Mouse (Mus musculus) mouse embryonic stem cell (cell line): ENCODE data around the gene Ncoa1.
"Not testable (repeated sequence)": the region's sequence is repeated elsewhere in the genome, so short reads cannot be mapped to it uniquely, and the experiment has no call there.

Source experiments
- in situ Hi-C, 2 experiments: fragments of 300-500 bp; cut with MboI; formaldehyde crosslinking; loops; 1 replicate in 1 of 2; 3 replicates in 1 of 2; pipeline ENCODE4 v1.14.3; 2019 to 2020; ENCODE audit warnings: low sequenced_read_pairs in 2 of 2, low pct_unique_long_range_greater_than_20kb in 1 of 2, mixed read lengths in 1 of 2; ENCODE audit not compliant: unreplicated experiment in 1 of 2

Gene Ncoa1

DNA sequence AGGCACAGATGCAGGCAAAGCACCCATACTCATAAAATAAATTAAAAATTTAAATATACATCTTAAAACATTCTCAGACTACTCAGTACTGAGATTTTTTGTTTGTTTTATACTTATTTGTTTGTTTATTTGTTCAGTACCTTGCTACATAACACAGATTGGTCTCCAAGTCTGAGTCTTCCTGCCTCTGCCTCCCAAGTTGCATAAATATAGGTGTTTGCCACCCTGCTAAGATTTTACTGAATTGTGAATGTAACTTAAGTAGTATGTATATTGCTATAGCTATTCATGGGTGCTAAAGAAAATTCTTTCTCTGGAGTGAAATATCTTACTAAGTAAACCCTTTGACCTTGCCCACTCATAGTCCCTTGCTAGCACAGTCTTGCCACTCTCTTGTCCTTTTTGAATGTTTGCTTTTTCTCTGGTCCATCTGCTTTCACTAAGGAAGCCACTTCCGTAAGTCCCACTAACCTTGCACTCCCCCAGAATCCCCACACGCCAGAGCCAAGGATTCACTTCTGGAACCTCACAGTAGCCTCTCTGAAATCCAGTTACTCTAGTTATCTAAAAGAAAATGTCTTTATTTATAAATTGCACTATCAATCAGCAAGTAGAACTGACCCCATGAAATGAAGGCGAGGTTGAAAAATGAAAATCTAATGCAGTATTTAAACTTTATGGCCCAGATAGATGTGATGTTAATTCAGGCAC lies 2.3 kb upstream of the Ncoa1 start:
- in situ Hi-C loops = no loop called here

DNA sequence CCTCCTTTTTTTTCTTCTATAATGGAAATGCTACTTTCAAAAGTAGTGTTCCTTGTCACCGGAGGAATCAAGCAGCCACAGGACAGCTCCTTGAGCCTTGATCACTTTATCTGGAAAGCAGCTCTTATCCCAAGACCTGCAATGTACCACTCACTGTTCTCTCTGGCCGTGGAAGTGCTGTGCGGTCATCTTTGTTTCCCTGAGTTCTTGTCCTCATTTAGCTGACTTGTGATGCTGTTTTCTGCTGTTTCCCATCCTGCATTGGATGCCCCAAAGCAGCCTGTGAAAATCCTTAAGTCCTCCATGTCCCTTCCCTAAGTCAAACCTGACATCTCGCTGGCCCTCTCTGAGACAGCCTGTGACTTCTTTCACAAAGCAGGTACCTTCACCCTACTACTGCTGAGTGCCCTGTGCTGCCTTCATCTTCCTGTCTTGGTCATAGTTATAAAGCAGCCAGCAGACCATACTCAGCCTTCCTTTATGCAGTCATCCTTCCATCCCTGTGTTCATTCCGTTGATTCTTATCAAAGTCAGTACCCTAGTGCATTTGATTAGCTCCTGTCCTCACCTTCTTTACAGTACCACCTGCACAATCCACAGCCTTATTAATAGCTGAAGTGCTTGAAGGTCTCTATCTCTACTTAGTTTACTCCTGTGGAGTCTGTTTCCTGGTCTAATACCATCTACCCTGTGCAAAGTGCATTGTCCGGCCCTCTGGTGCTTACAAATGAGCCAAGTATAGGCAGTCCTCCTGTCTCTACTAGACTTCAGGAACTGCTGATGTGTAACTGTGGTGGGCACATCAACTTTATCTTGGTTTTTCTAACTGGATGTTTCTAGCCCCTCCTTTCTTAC lies 1.2 kb upstream of the Ncoa1 start:
- in situ Hi-C loops = no loop called here

DNA sequence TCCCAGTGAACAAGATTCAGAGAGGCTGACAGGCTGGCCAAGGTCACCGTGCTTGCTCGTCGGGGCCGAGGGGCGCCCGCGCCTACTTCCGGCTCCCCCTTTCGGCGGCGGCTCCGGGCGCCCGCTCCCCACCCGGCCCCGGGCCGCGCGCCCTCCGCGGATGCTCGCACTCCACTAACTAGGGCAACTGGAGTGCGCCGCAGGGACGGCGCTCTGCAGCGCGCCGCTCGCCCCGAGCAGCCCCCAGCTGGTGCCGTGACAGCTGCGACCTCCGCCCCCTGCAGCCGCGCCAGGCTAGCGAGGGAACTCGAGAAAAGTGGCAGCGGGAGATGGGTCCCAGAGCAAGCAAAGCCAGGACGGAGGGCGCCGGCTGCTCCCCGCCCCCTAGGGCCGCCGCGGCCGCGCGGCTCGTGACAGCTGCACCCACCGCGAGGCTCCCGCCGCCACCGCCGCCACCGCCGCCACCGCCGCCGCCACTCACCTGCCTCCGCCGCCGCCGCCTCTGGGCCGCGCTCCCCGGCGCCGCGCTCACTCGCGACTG lies 621 bp downstream of the Ncoa1 start:
- in situ Hi-C loops = no loop called here

DNA sequence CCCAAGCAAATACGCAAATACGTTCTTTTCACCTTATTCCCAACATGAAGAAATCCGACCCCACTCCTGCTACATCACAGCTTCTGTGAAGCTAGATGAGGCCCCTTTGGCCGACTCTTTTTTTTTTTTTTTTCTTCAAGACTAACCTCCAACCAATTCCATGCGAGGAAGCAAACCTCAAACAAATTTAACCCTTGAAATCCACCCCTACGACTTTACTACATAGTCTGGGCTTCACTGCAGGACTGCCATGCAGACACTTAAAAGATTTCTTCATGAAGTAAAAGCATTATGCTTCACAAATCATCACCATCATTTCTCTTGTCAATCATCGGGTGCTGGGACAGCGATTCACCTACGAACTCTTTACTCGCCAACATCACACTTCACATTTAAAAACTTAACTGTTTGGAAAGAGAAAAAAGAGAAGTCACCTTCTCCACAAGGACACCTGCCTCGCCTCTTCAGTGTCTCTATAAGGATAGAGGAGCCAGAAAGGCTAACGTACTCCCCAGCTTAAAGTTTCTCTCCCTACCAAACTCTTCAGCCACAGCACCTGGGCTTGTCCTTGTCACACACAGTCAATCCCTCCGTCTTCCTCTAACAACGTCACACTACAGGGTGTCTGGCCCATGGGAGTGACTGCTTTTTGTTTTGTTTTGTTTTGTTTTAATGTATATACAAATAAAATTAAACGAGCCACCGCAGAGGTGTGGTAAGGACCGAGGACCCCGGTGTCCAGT lies 1.6 kb downstream of the Ncoa1 start:
- in situ Hi-C loops = no loop called here

DNA sequence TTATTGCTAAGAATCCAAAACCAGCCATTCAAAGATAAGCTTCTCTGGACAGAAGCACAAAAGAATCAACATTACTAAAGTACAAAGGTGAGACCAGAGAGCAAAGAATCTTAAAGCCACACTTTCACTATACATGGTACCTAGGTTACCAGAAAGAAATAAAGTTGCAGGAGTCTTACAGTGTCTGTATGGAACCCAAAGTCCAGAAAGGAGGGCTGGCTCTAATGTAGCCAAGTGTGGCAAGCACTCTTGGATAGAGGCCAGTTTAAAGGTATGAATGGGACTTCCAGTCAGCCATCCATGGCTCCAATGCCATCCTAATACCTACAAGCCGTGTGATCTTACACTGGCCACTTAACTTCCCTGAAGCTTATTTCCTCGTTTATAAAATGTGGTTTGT lies 7.9 kb downstream of the Ncoa1 start:
- in situ Hi-C loops = no loop called here

DNA sequence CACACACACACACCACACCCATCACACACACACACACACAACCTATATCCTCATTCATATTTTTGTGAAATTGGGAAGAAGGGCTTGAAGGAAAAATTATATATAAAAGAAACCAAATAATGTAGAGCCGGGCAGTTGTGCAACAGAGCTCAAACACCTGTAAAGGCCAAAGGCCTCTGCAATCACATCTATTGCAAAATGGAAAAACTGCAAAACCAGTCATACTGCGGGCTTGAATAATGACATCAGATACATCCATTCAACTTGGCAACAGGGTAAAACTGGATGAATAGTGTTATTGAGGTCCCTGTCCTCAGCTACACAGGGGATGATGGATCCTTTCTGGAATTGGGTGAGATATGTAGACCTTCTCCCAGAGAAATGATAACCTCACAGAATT lies 13.3 kb downstream of the Ncoa1 start:
- in situ Hi-C loops = no loop called here

DNA sequence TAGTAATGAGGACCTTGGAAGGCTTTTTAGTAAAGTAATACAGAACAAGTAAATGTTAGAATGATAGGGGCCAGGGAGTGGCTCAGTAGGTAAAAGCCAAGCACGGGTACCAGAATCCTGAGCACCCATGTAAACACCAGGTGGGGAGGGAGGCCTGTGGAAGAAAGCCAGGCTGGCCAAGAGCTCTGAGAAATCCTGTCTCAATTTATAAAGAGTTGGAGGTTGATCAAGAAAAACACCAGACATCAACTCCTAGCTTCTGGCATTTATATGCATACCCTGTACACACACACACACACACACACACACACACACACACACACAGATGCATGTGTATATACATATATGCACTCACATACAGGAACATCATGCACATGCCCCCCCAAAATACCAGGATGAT lies 14.6 kb downstream of the Ncoa1 start:
- in situ Hi-C loops = no loop called here

DNA sequence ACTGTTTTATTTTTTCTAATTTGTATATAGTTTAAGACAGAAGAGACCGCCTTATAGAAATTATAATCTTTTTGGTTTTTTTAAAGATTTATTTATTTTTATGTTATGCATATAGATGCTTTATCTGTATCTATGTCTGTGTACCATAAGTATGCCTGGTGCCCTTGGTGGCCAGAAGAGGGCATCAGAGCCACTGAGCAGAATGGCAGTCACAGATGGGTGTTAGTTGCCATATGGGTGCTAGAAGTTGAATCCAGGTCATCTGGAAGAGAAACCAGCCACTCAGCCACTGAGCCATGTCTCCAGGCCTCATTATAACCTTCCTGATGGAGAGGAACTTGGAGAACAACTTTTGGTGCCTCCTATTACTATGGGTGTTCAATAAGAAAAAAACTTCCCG lies 16.0 kb downstream of the Ncoa1 start:
- in situ Hi-C loops = no loop called here

DNA sequence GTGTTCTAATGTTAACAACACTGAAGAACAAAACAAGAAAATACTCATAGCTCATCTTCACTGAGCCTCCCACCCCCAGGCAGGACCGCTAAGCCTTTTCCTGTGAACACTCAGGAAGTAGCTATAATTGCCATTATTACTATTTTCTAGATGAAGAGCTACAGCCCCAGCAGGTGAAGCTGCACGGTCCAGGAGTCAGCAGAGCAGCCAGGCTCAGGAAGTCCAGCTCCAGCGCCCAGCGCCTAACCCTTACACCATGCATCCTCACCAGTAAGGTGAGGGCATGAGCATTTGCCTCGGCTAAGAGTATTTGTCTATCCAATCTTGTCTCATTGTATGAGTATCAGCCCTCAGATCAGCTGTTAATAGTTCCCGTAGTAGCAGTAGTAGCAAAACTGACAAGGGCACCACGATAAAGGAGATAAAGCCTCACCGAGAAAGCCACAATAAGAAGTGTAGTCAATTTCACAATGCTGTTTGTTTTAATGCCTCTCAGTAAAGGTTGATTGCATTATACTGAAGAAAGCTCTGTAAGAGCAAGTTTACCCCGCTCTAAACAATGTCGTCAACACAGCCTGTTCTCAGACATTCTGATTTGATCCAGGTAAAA lies 21.9 kb downstream of the Ncoa1 start:
- in situ Hi-C loops = no loop called here

DNA sequence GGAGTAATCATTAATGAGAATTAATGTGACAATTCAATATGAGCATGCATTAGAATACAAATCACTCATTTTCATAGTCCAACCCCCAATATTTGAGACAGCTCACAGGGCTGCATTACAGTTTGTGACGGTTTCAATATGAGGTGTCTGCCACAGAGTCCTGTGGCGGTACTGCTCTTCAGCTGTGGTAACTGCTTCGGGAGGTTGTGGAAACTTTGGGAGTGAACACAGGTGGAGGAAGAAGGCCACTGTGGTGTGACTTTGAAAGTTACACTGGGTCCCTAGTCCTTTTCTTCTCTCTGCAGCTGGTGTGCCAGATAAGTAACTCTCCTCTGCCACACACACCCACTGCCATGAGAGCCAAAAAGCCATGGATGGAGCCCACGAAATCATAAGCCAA lies 22.7 kb downstream of the Ncoa1 start:
- in situ Hi-C loops = no loop called here

DNA sequence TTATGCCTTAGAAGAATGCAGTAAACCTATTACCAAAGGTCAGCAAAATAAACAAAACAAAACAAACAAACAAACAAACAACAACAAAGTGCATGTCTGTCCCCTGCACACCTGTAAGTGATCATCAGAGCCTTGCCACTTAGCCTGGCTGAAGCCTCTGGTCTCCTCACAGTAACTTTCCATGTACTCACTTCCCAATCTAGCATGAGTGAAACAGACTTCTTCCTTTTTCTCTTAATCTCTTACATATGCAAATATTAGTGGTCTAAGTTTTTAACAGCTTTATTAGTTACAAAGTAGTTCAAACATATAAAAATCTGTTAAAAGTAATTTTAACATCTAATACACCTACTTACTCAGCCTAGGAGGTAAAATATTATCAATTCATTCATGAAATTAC lies 24.7 kb downstream of the Ncoa1 start:
- in situ Hi-C loops = no loop called here

DNA sequence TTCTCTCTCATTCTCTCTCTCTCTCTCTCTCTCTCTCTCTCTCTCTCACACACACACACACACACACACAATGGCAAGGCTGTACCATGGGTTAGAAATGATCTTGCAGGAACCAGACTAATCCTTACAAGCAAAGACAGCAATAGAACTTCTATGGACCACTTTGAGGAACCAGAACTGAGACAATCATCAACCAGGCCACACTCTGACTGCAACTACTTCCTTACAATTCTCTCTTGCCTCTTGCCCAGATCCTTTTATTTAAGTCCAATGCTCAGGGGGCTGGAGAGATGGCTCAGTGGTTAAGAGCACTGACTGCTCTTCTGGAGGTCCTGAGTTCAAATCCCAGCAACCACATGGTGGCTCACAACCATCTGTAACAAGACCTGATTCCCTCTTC lies 26.5 kb downstream of the Ncoa1 start:
- in situ Hi-C loops = not testable (repeated sequence)

DNA sequence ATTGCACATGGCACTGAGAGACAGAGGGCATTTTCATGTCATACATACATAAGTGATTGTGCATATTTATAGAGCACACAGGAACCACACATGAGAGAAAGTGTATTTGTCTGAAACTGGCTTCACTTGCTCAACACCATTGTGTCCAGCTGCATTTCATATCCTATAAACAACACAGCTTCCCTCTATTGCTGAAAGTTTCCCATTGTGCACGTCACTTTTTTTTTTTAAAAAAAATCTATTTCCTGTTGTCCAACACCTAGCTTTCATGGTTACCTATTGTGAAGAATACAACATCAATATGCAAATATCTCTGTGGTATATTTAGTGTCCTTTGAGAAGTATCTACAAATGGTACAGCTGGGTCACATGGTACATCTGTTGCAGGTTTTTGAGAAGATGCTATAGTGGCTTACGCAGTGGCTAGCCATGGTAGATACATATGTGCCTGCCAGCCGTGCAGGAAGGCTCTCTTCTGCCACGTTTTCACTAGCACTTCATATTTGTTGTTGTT lies 28.8 kb downstream of the Ncoa1 start:
- in situ Hi-C loops = no loop called here

DNA sequence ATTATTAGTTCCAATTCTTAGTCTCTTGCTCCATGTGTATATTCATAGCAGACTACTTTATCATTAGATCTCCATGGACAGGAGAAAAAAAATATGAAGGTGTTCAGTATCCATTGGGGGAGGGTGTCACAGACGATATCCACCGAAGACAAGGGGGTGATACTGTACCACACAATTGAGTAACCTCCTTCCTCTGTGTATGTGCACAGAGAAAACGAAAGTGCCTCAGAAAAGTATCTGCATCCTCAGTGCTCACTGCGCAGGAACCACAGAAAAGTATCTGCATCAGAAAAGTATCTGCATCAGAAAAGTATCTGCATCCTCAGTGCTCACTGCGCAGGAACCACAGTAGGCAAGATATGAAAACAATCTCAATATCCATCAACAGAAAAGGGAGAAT lies 32.0 kb downstream of the Ncoa1 start:
- in situ Hi-C loops = no loop called here

DNA sequence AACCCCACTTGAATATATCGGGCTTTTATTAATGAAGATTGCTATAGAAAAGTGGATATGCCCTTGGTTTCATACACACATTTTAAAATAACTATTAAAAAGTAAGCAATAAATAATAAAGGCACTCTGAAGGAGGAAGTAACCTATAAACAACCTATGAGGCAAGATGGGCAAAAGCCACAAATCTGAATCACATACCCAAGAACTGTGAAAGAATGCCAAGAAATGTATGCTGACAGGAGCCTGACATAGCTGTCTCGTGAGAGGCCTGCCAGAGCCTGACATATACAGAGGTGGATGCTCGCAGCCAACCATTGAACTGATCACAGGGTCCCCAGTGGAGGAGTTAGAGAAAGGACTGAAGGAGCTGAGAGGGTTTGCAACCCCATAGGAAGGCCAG lies 35.5 kb downstream of the Ncoa1 start:
- in situ Hi-C loops = no loop called here

DNA sequence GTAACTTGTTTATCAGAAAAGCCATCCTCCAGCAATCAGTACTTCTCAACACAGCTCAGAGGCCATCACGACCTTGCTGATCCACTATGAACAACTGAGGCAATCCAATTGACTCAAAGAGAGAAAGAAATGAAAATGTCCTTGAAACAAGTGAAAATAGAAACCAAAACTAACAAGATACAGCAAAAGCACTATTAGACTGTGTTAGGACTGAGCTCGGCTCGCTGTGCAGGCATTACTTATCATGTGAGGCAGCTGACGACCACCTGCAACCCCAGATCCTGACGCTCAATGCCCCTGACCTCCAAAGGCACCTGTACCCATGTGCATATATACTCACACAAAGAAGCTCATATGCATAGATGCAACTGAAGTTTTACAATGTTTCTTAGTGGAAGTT lies 40.8 kb downstream of the Ncoa1 start:
- in situ Hi-C loops = no loop called here

DNA sequence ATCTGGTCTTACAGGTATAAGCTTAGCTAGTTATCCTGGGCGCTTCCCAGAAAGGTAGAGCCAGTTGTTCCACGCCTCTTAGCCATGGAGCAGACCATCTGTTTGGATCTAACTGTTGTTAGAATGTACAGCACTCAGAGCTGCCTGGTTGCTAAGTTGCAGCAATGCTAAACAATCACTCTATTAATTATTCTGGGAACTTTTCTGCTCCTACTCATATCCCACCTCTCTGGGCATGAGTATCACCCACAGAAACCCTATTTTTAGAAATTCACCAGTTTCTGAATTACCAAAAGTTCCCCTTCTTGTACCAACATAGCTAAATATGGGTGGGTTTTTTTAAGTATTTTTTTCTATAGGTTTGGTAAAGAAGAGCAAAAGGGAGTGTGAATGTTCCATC lies 43.4 kb downstream of the Ncoa1 start:
- in situ Hi-C loops = no loop called here

DNA sequence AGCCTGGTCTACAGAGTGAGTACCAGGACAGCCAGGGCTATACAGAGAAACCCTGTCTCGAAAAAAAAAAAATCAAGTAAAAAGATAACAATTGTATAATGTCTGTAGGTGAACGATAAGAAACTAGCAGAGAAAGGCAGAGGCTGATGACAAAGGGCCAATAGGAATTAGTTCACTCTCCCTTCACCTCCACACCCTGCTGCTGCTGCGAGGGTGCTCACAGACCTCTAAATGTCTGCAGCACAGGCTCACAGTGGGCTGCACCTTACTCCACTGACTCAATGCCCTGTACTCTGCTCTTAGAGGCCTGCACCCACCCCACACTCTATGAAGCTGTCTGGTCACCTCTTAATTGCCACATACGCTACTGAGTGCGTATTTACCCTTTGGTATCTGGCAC lies 45.0 kb downstream of the Ncoa1 start:
- in situ Hi-C loops = no loop called here
